Mouse (Mus musculus): ENCODE measurements at regions not wholly inside any gene's neighbourhood (a gene's known extent, or its start where the extent isn't known, plus 50 kb on each side); places are given as distances from the start of the nearest gene placed in this dataset.

DNA sequence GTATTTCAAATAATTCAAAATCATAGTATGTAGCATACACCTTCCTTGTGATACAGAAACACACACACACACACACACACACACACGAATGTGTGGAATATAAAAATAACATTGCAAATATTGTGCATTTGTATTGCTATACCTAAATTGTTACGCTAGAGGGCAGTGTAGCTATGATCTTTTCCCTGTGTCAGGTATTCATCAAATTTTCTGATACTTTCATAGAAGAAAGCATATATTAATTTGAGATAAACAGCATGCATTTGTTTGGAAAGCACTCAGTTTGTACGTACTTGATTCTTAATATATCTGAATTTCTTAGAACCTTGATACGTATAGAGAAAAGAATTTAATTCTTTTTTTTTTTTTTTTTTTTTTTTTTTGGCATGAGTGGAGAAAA lies 1700.9 kb upstream of the Sel1l start:
- no peak for ATAC-seq (ENCODE audit: borderline replicate concordance, extremely low read depth, low FRiP score, low TSS enrichment)
- Histone ChIP-seq H3K4me3 (no peak overlapping the region), H3K9me3 (no peaks in the 10 kb centered on the region), H3K4me1 (no peaks in the 10 kb centered on the region), H3K27ac (no peak overlapping the region), H3K4me2 (no peak overlapping the region), H3K36me3 (no peaks in the 10 kb centered on the region), H3K27me3 (no peaks in the 10 kb centered on the region), H3K9ac (no peak overlapping the region)
- 14% methylated on average over 4 of the region's 4 CpGs for WGBS

DNA sequence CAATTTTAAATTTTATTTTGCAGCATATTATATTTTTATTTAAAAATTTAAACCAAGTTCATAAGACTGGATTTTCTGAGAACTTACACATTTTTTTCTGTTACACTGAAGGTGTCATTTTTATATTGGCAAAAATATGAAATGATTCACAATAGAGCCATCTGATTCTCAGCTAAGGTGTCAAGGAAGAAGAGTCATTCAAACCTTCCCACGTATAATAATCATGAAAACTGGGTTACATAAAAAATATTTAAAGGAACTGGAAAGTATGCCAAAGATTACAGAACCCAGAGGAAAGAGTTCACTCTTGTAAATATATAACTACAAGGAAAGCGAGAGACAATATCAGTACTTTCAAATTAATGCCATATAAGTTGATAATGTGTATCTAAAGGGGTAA lies 1674.5 kb upstream of the Sel1l start:
- H3K9ac ChIP-seq: no peak overlapping the region

GRCm38 (mm10) chr12:93486381-93486780 lies 1637.4 kb upstream of the Sel1l start:
- Histone ChIP-seq H3K4me2 (no peak overlapping the region), H3K4me1 (no peaks in the 10 kb centered on the region), H3K27ac (no peak overlapping the region), H3K27me3 (no peaks in the 10 kb centered on the region), H3K4me3 (no peak overlapping the region), H3K9ac (no peak overlapping the region), H3K9me3 (no peaks in the 10 kb centered on the region), H3K36me3 (no peaks in the 10 kb centered on the region)
- ATAC-seq (ENCODE audit: borderline replicate concordance, extremely low read depth, low FRiP score, low TSS enrichment): no peak
- 63% methylated on average over 1 of the region's 1 CpGs for WGBS

More for the DNA sequence above, 1674.5 kb upstream of the Sel1l start:
- ATAC-seq (ENCODE audit: borderline replicate concordance, extremely low read depth, low FRiP score, low TSS enrichment): no peak
- Histone ChIP-seq H3K27ac (no peak overlapping the region), H3K4me2 (no peak overlapping the region), H3K4me3 (no peak overlapping the region), H3K36me3 (no peaks in the 10 kb centered on the region), H3K27me3 (no peaks in the 10 kb centered on the region), H3K4me1 (no peaks in the 10 kb centered on the region), H3K9me3 (no peaks in the 10 kb centered on the region)
- 78% methylated on average over 2 of the region's 2 CpGs for WGBS

- no peaks in the 10 kb centered on the region for H3K27me3 ChIP-seq
Observed at GRCm38 (mm10) chr12:93462106-93462505, 1613.1 kb upstream of the Sel1l start.

GRCm38 (mm10) chr12:93449436-93449835 lies 1600.5 kb upstream of the Sel1l start:
- Histone ChIP-seq H3K4me1 (no peaks in the 10 kb centered on the region), H3K4me2 (no peak overlapping the region), H3K36me3 (no peaks in the 10 kb centered on the region), H3K9ac (no peak overlapping the region), H3K9me3 (no peaks in the 10 kb centered on the region), H3K27me3 (no peaks in the 10 kb centered on the region), H3K27ac (no peak overlapping the region), H3K4me3 (no peak overlapping the region)
- no peak for ATAC-seq (ENCODE audit: borderline replicate concordance, extremely low read depth, low FRiP score, low TSS enrichment)
- WGBS: 79% methylated on average over 2 of the region's 2 CpGs

More at GRCm38 (mm10) chr12:93462106-93462505, 1613.1 kb upstream of the Sel1l start:
- Histone ChIP-seq H3K4me3 (no peak overlapping the region), H3K9me3 (no peaks in the 10 kb centered on the region), H3K4me1 (no peaks in the 10 kb centered on the region), H3K9ac (no peak overlapping the region), H3K36me3 (no peaks in the 10 kb centered on the region), H3K4me2 (no peak overlapping the region), H3K27ac (no peak overlapping the region)
- ATAC-seq (ENCODE audit: borderline replicate concordance, extremely low read depth, low FRiP score, low TSS enrichment): no peak

DNA sequence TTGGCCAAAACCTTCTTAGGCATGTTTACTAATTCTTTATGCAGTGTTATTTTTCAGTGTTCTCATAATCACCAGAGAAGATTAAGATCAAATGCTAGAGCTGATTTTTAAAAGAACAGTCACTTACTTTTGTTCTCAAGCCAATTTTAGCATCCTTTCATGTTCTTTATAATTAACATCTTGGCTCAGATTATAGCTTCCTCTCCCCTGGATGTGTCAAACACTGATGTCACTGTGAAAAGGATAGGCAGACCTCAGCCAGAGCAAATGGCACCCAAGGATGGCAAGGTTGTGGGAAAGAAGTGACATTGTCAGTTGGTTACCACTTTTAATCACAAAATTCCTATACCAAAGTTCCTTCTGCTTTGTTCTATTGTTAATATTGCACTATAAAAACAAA lies 1580.3 kb upstream of the Sel1l start:
- ATAC-seq (ENCODE audit: borderline replicate concordance, extremely low read depth, low FRiP score, low TSS enrichment): no peak
- no peaks in the 10 kb centered on the region for H3K36me3 ChIP-seq
- no peaks in the 10 kb centered on the region for H3K4me1 ChIP-seq
- no peak overlapping the region for H3K27ac ChIP-seq
- H3K4me3 ChIP-seq: no peak overlapping the region
- no peak overlapping the region for H3K4me2 ChIP-seq
- no peak overlapping the region for H3K9ac ChIP-seq
- H3K27me3 ChIP-seq: no peaks in the 10 kb centered on the region
- no peaks in the 10 kb centered on the region for H3K9me3 ChIP-seq

DNA sequence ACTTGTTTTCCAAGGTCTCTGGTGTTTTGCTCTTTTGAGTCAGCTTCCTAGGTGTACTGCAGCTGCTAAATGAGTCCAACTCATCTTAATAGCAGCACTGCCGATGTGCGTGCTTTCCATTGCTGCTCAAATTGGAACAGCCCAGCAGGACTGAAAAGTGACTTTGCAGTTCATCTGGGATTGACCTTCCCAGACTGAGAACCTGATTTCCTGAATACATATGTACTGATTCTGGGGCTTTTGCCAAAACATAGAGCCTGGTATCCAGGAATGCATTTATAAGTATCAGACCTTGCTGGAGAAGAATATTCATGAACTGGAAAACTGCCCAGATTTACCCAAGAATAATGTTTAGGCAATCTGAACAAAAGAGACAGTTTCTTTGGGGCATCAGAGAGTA lies 1579.0 kb upstream of the Sel1l start:
- Histone ChIP-seq H3K4me2 (no peak overlapping the region), H3K9me3 (no peaks in the 10 kb centered on the region), H3K9ac (no peak overlapping the region), H3K4me3 (no peak overlapping the region), H3K4me1 (no peaks in the 10 kb centered on the region), H3K36me3 (no peaks in the 10 kb centered on the region), H3K27me3 (no peaks in the 10 kb centered on the region), H3K27ac (no peak overlapping the region)
- no peak for ATAC-seq (ENCODE audit: borderline replicate concordance, extremely low read depth, low FRiP score, low TSS enrichment)
- 88% methylated on average over 2 of the region's 2 CpGs for WGBS

- Histone ChIP-seq H3K9ac (no peak overlapping the region), H3K4me1 (no peaks in the 10 kb centered on the region), H3K27me3 (no peaks in the 10 kb centered on the region), H3K27ac (no peak overlapping the region), H3K4me3 (no peak overlapping the region), H3K4me2 (no peak overlapping the region), H3K9me3 (no peaks in the 10 kb centered on the region), H3K36me3 (no peaks in the 10 kb centered on the region)
- 83% methylated on average over 6 of the region's 6 CpGs for WGBS
- ATAC-seq (ENCODE audit: borderline replicate concordance, extremely low read depth, low FRiP score, low TSS enrichment): no peak
Observed at GRCm38 (mm10) chr12:93416381-93416780, 1567.4 kb upstream of the Sel1l start.

- H3K4me3 ChIP-seq: no peak overlapping the region
- no peaks in the 10 kb centered on the region for H3K36me3 ChIP-seq
- H3K4me1 ChIP-seq: no peaks in the 10 kb centered on the region
- no peak overlapping the region for H3K4me2 ChIP-seq
- H3K9me3 ChIP-seq: no peaks in the 10 kb centered on the region
- no peaks in the 10 kb centered on the region for H3K27me3 ChIP-seq
- H3K9ac ChIP-seq: no peak overlapping the region
- no peak overlapping the region for H3K27ac ChIP-seq
- WGBS: 64% methylated on average over 1 of the region's 1 CpGs
- ATAC-seq (ENCODE audit: borderline replicate concordance, extremely low read depth, low FRiP score, low TSS enrichment): no peak
Observed at GRCm38 (mm10) chr12:93415791-93416190, 1566.8 kb upstream of the Sel1l start.

- Histone ChIP-seq H3K9me3 (no peaks in the 10 kb centered on the region), H3K27ac (no peak overlapping the region), H3K36me3 (no peaks in the 10 kb centered on the region), H3K4me3 (no peak overlapping the region), H3K27me3 (no peaks in the 10 kb centered on the region), H3K9ac (no peak overlapping the region), H3K4me2 (no peak overlapping the region), H3K4me1 (no peaks in the 10 kb centered on the region)
- WGBS: 15% methylated on average over 2 of the region's 2 CpGs
- no peak for ATAC-seq (ENCODE audit: borderline replicate concordance, extremely low read depth, low FRiP score, low TSS enrichment)
Observed at GRCm38 (mm10) chr12:93385578-93385977, 1536.6 kb upstream of the Sel1l start.

- no peak overlapping the region for H3K9ac ChIP-seq
- no peak overlapping the region for H3K4me2 ChIP-seq
- H3K4me3 ChIP-seq: no peak overlapping the region
- 48% methylated on average over 4 of the region's 4 CpGs for WGBS
- no peak for ATAC-seq (ENCODE audit: borderline replicate concordance, extremely low read depth, low FRiP score, low TSS enrichment)
- no peak overlapping the region for H3K27ac ChIP-seq
- no peaks in the 10 kb centered on the region for H3K4me1 ChIP-seq
- H3K9me3 ChIP-seq: no peaks in the 10 kb centered on the region
- no peaks in the 10 kb centered on the region for H3K36me3 ChIP-seq
- H3K27me3 ChIP-seq: no peaks in the 10 kb centered on the region
Observed at GRCm38 (mm10) chr12:93342933-93343332, 1494.0 kb upstream of the Sel1l start.

GRCm38 (mm10) chr12:93342525-93342924 lies 1493.6 kb upstream of the Sel1l start:
- Histone ChIP-seq H3K36me3 (no peaks in the 10 kb centered on the region), H3K4me3 (no peak overlapping the region), H3K9ac (no peak overlapping the region), H3K27me3 (no peaks in the 10 kb centered on the region), H3K4me1 (no peaks in the 10 kb centered on the region), H3K27ac (no peak overlapping the region), H3K9me3 (no peaks in the 10 kb centered on the region), H3K4me2 (no peak overlapping the region)
- 70% methylated on average over 4 of the region's 4 CpGs for WGBS
- ATAC-seq (ENCODE audit: borderline replicate concordance, extremely low read depth, low FRiP score, low TSS enrichment): no peak

DNA sequence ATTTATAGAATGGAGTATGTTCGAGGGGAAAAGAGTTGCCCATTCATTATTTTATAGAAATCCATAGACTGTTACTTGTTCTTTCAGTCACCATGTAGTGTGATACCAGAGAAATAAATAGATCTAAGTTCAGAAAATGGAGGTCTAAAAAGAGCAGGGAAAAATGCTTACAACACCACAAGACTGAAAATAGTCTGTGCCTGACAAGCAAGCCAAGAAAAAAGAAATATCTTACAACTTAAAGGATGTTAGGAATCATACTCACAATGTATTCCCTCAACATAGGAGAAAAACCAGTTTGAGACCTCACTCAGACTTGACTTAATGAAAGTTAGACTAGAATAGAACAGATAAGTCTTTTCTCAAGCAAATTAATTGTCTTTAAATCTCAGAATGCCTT lies 1486.6 kb upstream of the Sel1l start:
- Histone ChIP-seq H3K4me3 (no peak overlapping the region), H3K4me2 (no peak overlapping the region), H3K9ac (no peak overlapping the region), H3K9me3 (no peaks in the 10 kb centered on the region), H3K27me3 (no peaks in the 10 kb centered on the region), H3K27ac (no peak overlapping the region), H3K4me1 (no peaks in the 10 kb centered on the region), H3K36me3 (no peaks in the 10 kb centered on the region)
- no peak for ATAC-seq (ENCODE audit: borderline replicate concordance, extremely low read depth, low FRiP score, low TSS enrichment)
- 80% methylated on average over 1 of the region's 1 CpGs for WGBS
